Mouse (Mus musculus) bone marrow, adult 2 months (tissue): Measurements from ENCODE around the gene Ccdc120. TPM values are rescaled to one million over a fixed set of nuclear protein-coding genes. Genes with fewer than 3 reads are reported as not detected.

Source experiments
- H3K27ac ChIP-seq: fragments of 200-500 bp; 2 replicates; pipeline ENCODE4 v1.5.1; 2012; ENCODE audit warnings: low read depth, mild to moderate bottlenecking, control low read depth, inconsistent platforms, low read length; ENCODE audit not compliant: control insufficient read depth, poor library complexity, insufficient read depth
- H3K4me1 ChIP-seq: fragments of 200-500 bp; 2 replicates; pipeline ENCODE4 v1.6.1; 2011; ENCODE audit warnings: low read length; ENCODE audit not compliant: control insufficient read depth, insufficient read depth
- H3K4me3 ChIP-seq: fragments of 200-500 bp; replicated peaks from 2 replicates; pipeline ENCODE3; 2011; ENCODE audit warnings: mild to moderate bottlenecking, low read depth, low read length, control low read depth; ENCODE audit not compliant: control insufficient read depth
- CTCF ChIP-seq: fragments of 200-500 bp; IDR thresholded peaks from 2 replicates; pipeline ENCODE4 v1.5.1; 2011; ENCODE audit warnings: low read length, control low read depth; ENCODE audit not compliant: control insufficient read depth, insufficient read depth
- POLR2A ChIP-seq: fragments of 200-500 bp; IDR thresholded peaks from 2 replicates; pipeline ENCODE4 v1.6.1; 2011; ENCODE audit warnings: low read depth, mild to moderate bottlenecking, control low read depth, low read length, borderline replicate concordance; ENCODE audit not compliant: control insufficient read depth
- WGBS: fragments of 180-500 bp; shearing (Covaris S2); methylation state at CpG from one replicate; pipeline ENCODE4 v1.1.7; 2018; 5-methylcytosine and 5-hydroxymethylcytosine counted together
- polyA plus RNA-seq: library from polyadenylated mRNA; stranded (reverse); fragments of >200 nt; gene quantifications from 2 replicates; pipeline ENCODE4 v1.2.4, GENCODE M21; 2011; ENCODE audit warnings: low replicate concordance; ENCODE audit not compliant: missing spikeins, insufficient read depth, insufficient read length

Gene Ccdc120
- polyA plus RNA-seq = 0.36 and 1.4 TPM in 2 replicates

DNA sequence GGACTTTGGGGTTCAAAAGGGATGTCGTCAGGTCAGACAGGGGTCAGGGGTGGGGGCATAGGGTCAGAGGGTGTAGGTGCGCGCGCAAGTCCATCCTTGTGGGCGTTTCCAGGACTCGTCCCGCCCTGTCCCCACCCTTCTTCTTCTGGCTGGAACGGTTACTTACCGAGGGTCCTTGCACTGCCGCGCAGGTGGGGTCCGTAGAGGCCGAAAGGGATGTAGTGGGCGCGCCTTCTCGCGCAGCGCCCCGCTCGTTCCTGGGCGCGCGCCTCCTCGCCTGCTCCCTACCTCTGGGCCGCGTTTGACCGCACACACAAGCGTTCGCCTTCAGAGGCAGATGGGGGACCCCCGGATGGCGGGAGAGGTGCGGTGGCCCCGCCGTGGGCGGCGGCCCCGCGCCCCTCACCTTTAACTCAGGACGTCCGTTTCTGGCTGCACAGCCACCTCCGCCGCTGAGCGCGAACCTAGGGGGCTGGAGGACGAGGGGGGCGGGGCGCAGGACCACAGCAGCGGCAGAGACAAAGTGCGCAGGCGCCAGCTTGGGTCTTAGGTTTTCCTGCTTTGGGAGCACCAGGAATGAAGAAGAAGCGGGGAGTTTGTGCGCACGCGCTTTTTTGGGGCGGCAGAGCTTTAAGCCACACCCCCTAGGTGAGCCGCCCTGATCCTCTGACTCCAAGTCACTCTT is at the start of gene Ccdc120:
Gene Ccdc120 (minus strand): TSS at position 474 of the 685 bp plus-strand sequence.
- H3K4me1 ChIP-seq = no peaks in the 10 kb centered on the region
- H3K4me3 ChIP-seq = peak within 1 kb of the TSS; percentile 11
- no peak within 1 kb of the TSS for H3K27ac ChIP-seq
- WGBS = 7% methylated on average over 50 of the region's 56 CpGs
- no peak for TF ChIP-seq POLR2A
- TF ChIP-seq CTCF = no peak

DNA sequence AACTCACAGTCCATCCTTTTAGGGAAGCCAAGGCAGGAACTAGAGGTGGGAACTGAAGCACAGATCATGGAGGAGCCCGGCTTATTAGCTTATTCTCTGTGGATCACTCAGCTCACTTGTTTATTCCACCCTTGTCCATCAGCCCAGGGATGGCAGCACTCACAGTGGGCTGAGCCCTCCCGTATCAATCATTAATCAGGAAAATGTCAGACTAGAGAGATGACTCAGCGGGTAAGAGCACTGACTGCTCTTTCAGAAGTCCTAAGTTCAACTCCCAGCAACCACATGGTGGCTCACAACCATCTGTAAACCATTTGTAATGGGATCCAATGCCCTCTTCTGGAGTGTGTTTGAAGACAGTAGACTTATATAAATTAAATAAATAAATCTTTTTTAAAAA is 46.6 kb upstream of the Ccdc120 start:
- Histone ChIP-seq H3K4me1 (no peaks in the 10 kb centered on the region; the same call in none of the 2 replicates), H3K4me3 (no peak overlapping the region), H3K27ac (no peak overlapping the region)
- no peak for TF ChIP-seq CTCF
- TF ChIP-seq POLR2A = no peak
- WGBS = 76% methylated on average over 3 of the region's 3 CpGs

DNA sequence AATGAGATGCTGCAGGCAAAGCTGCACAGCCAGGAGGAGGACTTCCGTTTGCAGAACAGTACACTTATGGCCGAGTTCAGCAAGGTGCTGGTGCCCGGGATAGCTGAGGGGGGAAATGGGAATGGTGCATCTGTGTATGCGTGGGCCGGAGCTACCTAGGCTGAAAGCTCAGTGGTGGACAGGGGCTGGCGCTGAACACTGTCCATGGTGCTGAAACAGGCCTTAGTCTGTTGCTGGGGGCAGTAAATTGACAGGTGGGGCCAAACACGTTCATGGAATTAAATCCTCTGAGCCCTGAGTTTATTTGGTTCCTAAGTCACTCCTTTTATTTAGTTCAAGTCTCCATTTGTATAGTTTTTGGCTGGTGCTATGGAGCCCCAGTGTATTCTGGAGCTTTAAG is 44.3 kb upstream of the Ccdc120 start:
- Histone ChIP-seq H3K4me1 (no peaks in the 10 kb centered on the region), H3K27ac (no peak overlapping the region), H3K4me3 (no peak overlapping the region)
- WGBS = 62% methylated on average over 7 of the region's 7 CpGs
- TF ChIP-seq CTCF = no peak
- no peak for TF ChIP-seq POLR2A

DNA sequence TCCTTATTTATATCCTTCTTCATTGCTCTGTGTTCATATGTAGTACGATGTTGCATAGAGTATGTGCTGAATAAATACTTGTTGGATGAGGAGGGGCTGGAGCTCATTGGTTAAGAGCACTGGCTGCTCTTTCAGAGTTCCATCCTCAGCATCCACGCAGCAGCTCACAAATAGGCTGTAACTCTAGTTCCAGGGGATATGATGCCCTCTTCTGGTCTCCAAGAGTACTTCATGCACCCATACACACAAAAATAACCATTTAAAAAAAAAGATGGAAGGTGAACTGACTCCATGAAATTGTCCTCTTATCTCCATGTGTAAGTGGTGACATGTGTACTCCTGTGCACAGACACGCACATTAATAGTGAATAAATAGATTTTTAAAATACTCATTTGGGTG is 42.7 kb upstream of the Ccdc120 start:
- H3K4me1 ChIP-seq = no peaks in the 10 kb centered on the region
- WGBS = 65% methylated on average over 3 of the region's 3 CpGs
- TF ChIP-seq CTCF (peak; percentile 1; the same call in 1 of the 2 replicates), POLR2A (no peak)
- no peak overlapping the region for H3K4me3 ChIP-seq
- no peak overlapping the region for H3K27ac ChIP-seq

DNA sequence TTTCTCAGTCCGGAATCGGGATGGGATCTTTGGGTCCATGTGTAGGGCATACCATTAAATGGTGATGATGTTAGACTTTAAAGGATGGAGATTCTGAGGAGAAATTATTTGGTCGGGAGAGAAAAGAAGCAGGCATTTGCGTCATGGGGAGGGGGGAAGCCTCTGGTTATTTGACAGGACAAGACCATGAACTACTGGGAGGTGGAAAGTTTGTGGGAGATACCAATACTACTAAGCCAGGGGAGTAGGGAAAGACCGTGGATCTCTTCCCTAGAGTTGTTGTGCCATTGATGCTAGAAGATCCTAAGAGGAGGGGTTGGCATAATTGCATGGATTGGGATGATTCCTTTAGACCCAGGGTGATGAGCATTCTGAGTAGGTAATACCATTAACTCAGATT is 39.6 kb upstream of the Ccdc120 start:
- no peak for TF ChIP-seq CTCF
- no peak for TF ChIP-seq POLR2A
- Histone ChIP-seq H3K4me3 (peak overlapping the region; percentile 74), H3K4me1 (no peaks in the 10 kb centered on the region), H3K27ac (no peak overlapping the region)
- WGBS = 15% methylated on average over 5 of the region's 5 CpGs

DNA sequence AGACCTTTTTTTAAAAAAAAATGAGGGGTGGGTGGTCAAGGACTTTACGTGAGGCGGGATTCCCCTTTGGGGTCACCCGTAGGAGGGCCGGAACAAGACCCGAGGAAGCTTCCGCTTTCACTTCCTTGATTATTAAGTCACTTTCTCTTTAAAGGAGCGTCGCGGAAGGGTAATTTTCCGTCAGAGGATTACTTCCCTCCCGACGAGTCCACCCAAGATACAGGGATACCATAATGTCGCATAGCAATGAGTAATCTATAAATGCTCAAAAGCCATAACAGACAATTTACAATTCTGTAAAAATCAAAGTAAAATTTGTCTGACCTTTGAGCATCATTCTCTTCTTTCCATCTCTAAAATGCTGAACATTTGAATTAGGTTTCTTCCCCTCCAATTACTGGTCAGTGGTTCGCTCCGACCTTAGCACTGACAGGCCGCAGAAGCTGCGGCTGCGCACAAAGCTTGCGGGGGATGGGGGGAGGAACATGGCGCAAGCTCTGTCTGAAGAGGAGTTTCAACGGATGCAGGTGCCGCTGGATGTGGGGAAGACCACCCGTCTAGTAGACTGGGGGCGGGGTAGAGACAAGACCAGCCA is 38.9 kb upstream of the Ccdc120 start, which contains the start of gene Gripap1:
Gene Gripap1 (plus strand): TSS at position 224 of the 595 bp plus-strand sequence.
- H3K4me1 ChIP-seq = no peaks in the 10 kb centered on the region
- TF ChIP-seq CTCF = no peak
- peak; percentile 56; the same call in 1 of the 2 replicates for TF ChIP-seq POLR2A
- peak within 1 kb of the TSS; percentile 74 for H3K4me3 ChIP-seq
- H3K27ac ChIP-seq = peak within 1 kb of the TSS; percentile 8
- 9% methylated on average over 24 of the region's 24 CpGs for WGBS

DNA sequence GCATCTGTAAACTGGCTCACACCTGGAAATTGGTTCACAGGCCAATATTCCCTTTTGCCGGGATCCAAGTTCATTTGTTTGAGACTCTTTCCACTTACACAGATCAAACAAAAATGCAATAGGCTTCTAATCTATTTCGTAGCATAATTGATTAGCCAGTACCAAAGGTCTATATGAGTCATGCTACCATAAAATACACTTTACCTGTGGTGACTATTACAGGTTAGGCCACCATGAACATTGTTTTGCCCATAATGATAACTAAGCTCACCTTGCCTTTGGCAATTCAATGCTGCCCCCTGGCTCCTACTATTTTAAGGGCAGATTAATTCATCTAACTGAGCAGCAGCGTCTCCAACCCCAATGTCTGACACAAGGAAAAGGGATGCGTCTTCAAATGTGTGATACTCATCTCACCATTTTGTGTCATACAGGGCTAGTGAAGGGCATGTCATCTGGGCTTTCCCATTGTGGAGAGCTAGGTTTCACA is 31.9 kb upstream of the Ccdc120 start:
- H3K4me3 ChIP-seq = no peak overlapping the region
- TF ChIP-seq POLR2A (no peak), CTCF (no peak)
- no peak overlapping the region for H3K27ac ChIP-seq
- H3K4me1 ChIP-seq = no peaks in the 10 kb centered on the region
- WGBS = 82% methylated on average over 4 of the region's 4 CpGs

DNA sequence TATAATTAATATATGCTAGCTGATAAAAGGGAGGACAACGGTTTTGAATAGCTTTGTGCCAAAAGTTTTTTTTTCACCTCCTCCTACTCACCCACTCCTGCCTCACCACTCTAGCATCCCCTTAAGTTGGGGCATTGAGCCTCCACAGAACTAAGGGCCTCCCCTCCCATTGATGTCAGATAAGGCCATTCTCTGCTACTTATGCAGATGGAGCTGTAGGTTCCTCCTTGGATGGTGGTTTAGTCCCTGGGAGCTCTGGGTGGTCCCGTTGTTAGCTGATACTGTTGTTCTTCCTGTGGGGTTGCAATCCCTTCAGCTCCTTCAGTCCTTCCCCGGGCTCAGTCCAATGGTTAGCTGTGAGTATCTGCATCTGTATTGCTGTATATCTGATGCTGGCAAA is 28.6 kb upstream of the Ccdc120 start:
- TF ChIP-seq CTCF (no peak), POLR2A (no peak)
- no peak overlapping the region for H3K4me3 ChIP-seq
- no peaks in the 10 kb centered on the region; the same call in 1 of the 2 replicates for H3K4me1 ChIP-seq
- WGBS = 32% methylated on average over 3 of the region's 3 CpGs
- peak overlapping the region; percentile 50 for H3K27ac ChIP-seq
